Mouse (Mus musculus) telencephalon, adult 2 months (tissue): ENCODE data around the gene Plod1.
"Not testable (repeated sequence)": the region's sequence is repeated elsewhere in the genome, so short reads cannot be mapped to it uniquely, and the experiment has no call there.

Source experiments
- DNase-seq: peaks from one replicate; pipeline ENCODE4 v3.0.0-alpha.2; 2011; ENCODE audit warnings: low read depth, low spot score

Plod1 gene

DNA sequence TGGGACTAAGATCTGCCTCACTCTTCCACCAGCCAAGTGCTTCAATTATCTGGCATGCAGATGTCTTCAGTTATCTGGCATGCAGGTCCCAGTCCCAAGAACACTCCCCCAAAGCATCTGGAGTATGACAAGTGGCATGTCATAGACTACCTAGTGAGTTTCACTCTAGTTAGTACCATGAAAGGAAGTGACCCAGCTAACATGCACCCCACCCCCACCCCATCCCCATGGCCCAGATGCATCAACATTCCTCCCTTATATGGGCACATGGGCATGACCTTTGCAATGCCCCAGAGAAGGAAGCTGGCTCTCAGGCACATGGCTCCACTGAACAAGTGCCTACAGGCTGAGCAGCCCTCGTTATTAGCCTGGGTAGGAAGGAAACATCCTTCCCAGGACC is 40.2 kb downstream of the Plod1 start:
- DNase-seq, result no peak

DNA sequence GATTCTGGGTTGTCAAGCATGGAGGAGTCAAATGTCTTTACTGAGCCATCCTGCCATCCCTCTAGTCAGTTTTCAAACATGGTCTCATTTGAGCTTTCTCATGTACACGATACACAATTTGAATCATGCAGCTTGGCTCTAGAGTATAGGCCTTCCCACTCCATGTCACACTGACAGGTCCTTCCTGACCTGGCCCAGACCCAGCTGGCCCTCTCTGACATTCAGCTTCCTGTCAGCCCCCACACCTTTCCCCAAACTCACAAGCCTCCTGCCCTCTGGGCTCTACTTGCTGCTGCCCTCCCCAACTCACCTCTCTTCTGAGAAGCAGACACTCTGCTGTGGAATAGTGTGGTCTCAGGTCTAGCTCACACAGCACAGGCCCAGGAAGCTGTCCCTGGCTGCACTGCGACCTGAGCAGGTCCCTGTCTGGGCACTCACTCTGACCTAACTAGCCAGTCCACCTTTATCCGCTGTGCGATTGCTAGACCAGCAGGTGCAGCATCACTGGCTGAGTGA is 40.7 kb downstream of the Plod1 start:
- no peak for DNase-seq

DNA sequence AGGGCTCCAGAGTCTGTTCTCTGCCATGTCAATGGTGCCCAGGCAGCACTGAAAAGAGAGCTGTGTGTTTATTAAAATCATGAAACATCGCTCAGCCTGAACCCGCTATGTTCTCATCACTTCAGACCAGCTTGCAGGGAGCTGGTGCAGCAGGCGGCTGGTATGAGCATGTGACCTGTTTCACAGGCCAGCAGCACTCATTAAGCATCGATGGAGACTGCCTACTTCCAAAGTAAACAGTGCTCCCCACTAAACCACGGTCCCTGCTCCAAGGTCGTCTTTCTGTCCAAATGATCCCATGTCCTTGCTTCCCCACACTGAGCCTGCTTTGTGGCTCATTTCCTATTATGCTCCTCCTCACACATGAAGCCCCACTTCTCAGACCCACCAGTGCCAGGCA is 46.2 kb downstream of the Plod1 start:
- no peak for DNase-seq

DNA sequence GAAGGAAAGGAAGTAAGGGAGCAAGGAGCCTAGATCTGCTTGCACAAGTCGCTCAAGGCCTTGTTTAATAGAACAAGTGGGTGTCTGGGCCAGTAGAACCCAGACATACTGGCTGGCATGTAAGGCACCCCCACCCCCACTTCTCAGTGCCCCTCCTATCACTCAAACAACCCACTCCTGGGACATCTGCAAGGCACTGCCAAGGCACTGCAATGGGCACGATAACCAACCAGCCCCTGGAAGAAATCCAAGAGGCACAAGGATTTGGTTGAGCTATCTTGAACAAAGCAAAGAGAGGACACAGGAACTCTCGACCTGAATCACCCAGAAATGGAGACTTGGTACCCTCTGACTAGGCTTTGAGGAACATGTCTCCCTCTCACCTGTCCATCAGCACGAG is 48.3 kb downstream of the Plod1 start:
- no peak for DNase-seq

DNA sequence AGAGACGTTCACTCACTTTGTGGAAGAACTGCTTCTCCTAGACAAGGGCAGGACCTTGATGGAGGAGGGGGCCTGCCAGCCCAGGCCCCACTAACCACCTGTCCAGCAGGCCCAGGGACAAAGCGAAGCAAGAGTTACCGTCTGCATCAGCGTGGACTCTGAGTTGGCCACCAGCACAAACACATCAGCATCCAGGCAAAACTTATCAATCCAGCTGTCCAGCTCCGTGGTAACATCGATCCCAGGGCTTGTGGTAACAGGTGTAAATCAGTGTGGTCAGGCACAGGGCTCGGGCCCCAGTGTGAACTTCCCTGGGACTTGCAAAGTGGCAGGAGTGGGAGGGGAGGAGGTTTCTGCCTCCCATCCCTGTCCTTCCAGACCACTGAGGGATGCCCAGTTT is 49.3 kb downstream of the Plod1 start:
- DNase-seq, result no peak

DNA sequence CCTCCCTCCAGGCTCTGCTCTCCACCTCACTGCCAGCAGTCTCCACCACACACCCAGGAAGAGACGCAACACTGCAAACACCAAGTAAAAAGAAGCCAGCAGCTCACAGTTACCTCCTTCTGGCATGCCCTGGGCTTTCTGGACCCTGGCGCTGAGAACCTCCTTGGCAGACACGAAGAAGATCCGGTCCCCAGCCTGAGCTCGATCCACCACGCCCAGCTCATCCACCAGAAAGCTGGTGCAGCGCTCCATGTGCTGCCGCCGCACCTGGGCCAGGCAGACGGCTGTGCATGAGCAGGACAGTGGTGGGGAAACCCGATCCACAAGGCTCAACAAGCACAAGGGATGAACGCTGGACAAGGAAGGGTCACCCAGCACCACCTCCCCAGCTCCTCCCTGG is 50.4 kb downstream of the Plod1 start:
- DNase-seq, result no peak

DNA sequence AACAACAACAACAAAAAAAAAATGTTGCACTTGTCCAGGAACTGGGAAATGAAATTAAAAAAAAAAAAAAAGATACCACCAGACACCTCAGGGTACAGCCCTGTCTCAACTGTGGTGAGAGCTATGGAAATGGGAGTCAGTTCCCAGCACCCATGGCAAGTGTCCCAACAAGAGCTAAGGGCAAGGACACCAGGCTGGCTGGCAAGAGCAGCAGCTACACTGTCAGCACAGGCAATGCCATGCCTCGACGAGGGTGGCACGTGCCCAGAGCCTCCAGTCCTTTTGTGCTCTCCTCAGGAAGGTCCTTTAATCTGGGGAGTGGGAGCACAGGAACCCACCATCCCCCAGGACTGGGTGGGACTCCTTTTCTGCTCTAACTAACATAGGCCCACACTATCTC is 52.4 kb downstream of the Plod1 start:
- no peak for DNase-seq

DNA sequence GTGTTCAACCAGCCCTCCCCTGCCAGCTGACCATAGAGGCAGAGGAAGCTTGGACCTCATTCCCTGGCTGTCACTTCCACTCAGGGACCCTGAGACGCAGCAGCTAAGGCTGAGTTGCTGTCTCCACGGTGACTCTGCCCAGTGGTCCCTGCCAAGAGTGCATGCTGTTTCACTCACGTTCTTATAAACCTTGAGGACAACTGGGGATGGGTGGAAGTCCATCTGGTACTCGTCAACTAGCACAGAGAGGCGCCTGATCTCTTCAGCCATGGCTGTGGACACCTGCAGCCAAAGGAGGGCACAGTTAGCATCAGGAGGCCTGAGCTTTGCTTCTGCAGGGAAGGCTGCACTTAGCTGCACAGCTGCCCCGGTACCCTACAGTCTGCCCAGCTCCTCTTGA is 53.5 kb downstream of the Plod1 start:
- DNase-seq, result no peak

DNA sequence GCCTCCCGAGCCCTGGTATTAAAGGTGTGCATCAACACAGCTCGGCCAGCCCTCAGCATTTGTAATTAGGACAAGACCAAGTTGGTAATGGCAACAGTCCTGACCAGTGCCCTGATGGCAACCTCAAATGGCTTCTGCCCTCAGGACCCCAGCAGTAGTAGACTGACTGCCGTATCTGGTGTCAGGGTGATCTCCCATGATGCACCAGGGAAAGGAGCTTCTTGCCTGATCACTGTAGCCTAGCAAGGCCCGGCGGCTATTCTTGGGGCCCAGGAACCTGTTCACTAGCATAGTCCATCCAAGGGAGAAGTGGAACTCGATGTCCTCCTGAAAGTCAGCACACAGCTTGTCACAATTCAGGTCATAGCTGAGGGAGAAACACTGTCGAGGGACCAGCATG is 54.8 kb downstream of the Plod1 start:
- DNase-seq, result no peak

DNA sequence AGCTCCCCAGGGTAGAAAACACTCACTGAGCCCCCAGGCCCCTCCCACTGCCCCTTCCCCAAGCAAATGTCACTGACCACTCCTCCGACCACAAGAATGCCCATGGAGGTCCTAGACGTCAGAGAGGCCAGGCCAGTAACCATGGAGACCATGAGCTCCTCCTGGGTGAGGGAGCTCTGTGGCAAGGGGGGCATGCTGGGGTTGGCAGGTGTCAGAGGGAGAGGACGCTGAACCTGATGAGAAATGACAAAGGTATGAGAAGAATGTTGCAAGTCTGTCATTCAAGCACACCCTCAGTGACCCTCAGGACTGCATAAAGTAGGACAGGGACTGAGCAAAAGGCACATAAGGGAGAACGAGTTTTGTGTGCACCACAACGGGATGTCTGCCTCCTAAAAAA is 56.7 kb downstream of the Plod1 start:
- no peak for DNase-seq

DNA sequence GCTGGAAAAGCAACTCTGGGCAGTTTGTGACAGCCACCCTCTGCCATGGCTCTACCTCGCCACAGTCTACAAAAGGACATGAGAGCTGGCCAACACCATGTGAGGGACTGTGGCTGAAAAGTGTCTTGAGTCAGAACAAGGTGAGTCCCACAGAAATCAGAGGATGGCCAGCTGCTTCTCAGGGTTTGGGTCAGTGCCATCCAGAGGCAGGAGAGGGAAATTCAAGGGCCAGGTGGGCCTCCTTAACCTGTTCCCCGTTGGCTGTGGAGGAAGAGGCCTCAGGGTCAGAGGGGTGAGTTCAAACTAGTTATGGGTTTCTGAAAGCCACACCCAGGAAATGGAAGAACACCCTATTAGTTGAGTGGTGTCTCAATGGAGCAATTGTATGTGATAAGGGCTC is 57.1 kb downstream of the Plod1 start:
- DNase-seq, result no peak

DNA sequence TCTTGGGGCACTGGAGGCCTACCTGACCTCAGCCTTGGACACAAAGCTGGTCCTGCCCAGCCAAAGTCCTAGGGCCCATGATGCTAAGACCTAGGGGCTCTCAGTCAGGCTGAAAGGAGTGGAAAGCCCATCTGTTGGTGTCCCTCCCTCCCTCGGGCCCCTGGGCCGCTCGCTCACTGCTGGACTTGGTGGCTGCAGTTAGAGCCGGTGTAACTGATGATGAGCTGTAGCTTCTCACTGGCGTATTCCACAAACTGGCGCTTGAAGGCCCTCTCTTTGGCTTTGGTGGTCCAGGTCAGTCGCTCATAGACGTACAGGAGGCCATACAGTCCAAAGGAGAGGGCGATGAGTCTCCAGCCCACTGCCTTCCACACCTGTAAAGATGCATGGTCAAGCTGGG is 58.0 kb downstream of the Plod1 start:
- DNase-seq, result no peak

DNA sequence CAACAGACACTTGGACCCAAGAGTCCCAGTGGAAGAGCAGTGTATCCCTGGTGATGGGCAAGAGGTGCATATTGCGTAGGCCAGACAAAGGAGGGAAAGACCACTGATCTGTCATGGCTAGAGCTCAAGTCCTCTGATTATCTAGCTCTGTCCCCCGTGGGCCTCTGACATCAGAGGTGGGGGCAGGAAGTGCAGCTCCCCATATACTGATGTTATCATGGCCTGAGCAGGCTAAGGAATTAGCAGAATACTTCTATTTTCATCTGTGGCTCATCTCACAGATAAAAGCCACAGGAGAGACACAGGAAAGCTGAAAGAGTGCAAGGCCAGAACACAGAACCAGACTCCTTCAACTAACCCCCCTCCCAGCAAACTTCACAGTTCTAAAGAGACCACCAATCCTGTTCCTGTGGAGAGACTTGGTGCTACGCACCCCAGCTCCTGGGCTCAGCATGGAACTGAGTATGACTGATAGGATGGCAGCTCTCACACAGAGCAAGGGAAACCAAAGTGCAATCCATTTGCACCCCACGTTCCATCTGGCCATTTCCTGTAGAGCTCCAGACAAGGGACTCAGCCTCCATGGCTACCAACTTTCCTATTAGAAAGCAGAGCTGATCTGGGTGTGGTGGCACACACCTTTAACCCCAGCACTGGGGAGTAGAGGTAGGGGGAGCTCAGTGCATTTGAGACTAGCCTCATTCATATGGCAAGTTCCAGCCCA is 60.6 kb downstream of the Plod1 start:
- DNase-seq, result no peak

DNA sequence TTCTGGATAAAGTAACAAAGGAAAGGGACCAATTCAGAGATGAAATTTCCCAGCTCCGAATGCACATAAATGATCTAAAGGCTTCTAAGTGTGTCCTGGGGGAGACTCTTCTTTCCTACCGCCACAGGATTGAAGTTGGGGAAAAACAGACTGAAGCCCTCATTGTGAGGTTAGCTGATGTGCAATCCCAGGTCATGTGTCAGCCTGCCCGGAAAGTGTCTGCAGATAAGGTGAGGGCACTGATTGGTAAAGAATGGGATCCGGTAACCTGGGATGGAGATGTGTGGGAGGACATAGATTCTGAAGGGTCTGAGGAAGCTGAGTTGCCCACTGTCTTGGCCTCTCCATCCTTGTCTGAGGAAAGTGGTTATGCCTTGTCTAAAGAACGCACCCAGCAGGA is 67.3 kb downstream of the Plod1 start:
- no peak for DNase-seq

DNA sequence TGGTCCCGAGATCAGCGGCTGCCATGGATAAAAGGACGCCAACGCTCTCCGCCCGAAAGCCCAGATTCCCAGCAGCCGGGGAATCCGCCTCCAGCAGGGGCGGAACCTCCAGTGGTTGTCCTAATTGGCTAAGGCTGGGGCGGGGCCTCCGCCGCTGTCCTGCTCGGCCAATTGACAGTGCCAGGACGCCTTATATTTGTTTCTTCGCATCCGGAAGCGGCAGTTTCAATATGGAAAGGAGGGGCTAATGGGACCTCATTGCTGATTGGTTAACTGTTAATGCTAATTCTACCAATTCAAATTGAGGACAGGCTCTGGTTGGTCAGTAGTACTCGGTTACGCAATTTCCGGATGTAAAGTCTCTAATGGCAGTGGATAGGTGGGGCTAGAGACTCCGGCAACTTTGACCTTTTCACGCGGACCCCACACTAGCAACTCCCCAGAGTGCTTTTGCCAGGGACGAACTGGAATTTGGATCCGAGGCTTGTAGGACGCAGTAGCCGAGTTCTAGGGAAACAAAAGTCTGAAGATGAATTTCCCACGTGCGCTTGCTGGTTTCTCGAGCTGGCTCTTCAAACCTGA is 68.0 kb downstream of the Plod1 start, which contains the start of the genes Miip and Fv1:
TSS of gene Miip (minus strand) at position 367 of the 582 bp plus-strand sequence.
TSS of gene Fv1 (plus strand) at position 530 of the 582 bp plus-strand sequence.
- peak; percentile 99 for DNase-seq

DNA sequence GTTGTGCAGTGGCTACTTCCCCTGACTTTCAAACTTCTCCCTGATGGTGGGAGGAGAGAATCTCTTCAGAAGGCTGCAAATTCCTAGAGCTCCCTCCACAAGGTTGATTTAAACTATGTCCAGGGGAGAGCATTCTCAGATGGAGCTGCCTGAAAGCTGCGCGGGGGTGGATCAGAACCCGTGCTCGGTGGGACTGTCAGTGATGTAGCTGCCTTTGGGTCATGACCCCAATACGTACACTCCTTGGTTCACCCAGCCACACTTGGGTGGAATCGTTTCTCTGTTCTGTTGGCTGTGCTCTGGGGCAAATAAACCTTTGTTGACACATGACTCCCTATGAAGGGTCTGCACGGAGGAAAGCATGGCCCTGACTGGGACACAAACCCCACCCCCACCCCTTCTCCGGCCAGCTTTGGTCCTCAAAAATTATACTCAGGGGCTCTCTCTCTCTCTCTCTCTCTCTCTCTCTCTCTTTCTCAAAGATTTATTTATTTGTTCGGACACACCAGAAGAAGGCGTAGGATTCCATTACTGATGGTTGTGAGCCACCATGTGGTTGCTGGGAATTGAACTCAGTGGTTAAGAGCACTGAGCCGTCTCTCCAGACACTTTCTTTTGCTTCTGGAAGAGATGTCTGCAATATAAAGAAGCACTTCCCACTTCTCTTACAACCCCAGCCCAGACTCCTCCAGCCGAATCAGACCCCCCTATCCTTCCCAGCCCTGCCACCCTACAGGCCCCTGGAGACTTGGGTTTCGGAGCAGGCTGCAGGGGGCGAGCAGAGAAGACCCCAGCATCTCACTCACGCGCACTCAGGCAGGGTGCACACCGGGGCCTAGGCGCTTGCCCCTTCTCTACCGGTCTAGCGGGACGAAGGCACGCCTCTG is 68.8 kb downstream of the Plod1 start:
- DNase-seq, result no peak

DNA sequence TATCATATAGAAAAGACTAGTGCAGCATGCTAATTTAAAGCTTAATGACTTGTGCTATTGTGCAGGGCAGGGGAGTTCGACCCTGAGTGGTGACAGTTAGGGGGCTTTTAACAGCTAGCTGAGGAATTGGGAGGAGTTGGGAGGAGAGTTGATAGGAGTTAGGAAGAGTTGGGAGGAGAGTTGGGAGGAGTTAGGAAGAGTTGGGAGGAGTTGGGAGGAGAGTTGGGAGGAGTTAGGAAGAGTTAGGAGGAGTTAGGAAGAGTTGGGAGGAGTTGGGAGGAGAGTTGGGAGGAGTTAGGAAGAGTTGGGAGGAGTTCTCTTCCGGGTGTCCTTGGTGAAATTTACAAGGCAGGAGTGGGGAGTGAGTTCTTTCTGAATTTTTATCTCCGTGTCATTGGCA is 69.8 kb downstream of the Plod1 start:
- DNase-seq, result not testable (repeated sequence)

DNA sequence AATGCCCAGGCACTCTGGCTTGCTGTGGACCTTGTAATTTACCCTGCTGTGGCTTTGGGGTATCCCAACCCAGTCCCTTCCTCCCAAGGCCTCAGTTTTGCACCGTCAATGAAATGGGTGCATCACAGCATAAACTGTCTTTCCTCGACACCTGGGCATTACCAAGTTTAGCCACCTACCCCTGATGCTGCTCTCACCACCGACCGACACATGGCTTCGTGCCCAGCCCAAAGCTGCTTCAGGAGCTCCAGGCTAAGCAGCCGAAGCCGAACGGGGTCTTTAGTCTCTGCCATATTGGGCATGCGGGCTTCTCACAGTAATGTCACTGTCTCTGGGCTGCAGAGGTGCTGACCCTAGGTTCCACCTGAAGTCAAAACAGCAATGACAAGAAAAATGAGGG is 70.5 kb downstream of the Plod1 start:
- no peak for DNase-seq

DNA sequence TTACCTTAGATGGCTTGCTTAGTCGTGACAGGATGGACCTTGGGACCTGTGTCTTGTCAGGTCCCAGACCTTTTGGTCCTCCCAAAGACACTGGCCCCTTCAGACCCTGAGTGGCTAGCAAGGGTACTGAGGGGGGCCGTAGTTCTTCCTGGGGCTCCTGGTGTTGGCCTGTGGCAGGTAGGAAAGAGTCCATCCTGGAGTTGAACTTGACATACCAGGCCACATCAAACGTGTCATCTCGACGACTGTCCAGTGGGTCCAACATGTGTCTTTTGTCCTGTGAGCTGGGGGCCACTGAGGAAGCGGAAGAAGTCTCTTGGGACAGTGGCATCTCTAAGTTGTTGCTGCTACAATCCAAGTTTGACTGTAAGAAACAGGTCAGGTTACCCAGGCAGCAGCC is 70.9 kb downstream of the Plod1 start:
- DNase-seq, result no peak

DNA sequence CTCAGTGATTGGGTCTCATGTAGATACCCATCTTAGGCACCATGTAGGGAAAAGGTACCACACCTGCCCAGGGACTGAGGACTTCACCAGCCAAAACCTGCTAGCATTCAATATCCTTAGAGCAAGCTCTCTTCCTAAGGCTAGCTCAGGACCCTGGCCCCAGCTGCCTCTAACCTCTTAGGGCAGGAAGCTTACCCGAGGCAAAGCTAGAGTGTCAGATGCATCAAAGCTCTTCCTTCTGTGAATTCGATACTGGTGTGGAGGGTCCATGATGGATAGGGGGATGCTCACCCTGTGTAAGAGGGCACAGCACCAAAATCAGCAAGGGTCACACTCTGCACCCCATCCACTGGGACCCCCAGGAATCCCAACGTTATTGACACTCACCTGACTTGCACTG is 74.5 kb downstream of the Plod1 start:
- no peak for DNase-seq
